Mouse (Mus musculus): ENCODE measurements around the gene Olfr993. TPM values are rescaled to one million over a fixed set of nuclear protein-coding genes. Genes with fewer than 3 reads are reported as not detected.

Olfr993 gene
- polyA plus RNA-seq (2017; shearing (Covaris generic)): not detected

GRCm38 (mm10) chr2:85414777-85415176, at the start of gene Olfr993:
Gene Olfr993 (minus strand): TSS chr2:85414877.
- ATAC-seq: no peak

- ATAC-seq: no peak
Measured at GRCm38 (mm10) chr2:85443539-85443938, 28.9 kb upstream of the Olfr993 start, which contains the start of gene Olfr995. Gene Olfr995 (minus strand): TSS chr2:85443639.

GRCm38 (mm10) chr2:85442546-85442945, 27.9 kb upstream of the Olfr993 start:
- ATAC-seq: no peak

DNA sequence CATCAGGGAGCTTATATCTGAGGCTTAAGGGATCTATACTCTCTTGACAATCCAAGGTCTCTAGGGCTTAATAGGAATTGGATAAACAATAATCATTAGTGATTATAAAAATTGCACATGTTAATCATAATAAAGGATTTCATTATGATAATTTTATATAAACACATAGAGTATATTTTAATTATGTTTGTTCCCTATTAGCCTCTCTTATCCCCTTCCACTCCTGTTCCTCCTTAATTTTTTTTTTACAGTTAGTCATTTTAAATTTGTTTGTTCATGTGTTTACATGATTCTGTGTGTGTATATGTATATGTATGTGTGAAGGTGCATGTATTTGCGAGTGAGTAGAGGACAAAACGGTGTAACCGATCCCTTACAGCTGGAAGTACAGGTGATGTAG, 21.7 kb upstream of the Olfr993 start, which contains the start of gene Olfr994:
Olfr994 (minus strand) TSS at position 101 of the 400 bp plus-strand sequence.
- no peak for ATAC-seq

DNA sequence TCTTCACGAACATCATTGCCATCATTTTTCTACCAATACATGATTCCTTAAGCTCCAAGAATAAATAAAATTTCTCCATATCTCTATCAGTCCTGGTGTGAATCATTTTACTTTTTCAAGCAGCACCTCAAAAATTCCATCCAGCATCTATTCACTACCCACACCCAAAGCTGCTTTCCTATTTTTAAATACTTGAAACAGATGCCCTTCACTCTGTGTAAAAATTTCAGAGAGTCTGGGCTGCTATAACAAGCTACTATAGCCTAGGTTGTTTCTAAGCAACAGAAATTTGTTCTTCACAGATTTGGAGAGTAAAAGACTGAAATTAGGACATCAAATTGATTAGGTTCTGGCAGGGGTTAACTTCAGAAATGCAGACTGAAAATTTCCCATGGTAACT, 11.2 kb upstream of the Olfr993 start:
- ATAC-seq: no peak

- no peak for ATAC-seq
Measured at GRCm38 (mm10) chr2:85409369-85409768, 5.3 kb downstream of the Olfr993 start, which contains the start of gene Olfr992. Gene Olfr992 (minus strand): TSS chr2:85409469.

Other genes starting within 250 kb of the Olfr993 start
- gene Lrrc55, start 217.7 kb downstream of the Olfr993 start, polyA plus RNA-seq (2017; shearing (Covaris generic)): not detected
- under 1 TPM in 1 of 2 experiments, not detected in 1; 0.52 TPM for gene Olfr987, start 75.6 kb downstream of the Olfr993 start, polyA plus RNA-seq (2017; shearing (Covaris generic))
- not detected for gene Olfr988, start 51.6 kb downstream of the Olfr993 start, polyA plus RNA-seq (2017; shearing (Covaris generic))
- gene Olfr992, start 5.4 kb downstream of the Olfr993 start, polyA plus RNA-seq (2017; shearing (Covaris generic)): not detected
- not detected for gene Olfr994, start 21.6 kb upstream of the Olfr993 start, polyA plus RNA-seq (2017; shearing (Covaris generic))
- not detected for gene Olfr995, start 28.8 kb upstream of the Olfr993 start, polyA plus RNA-seq (2017; shearing (Covaris generic))
- gene 4833423E24Rik, start 104.1 kb upstream of the Olfr993 start, polyA plus RNA-seq (2017; shearing (Covaris generic)): not detected
- gene Olfr996, start 164.3 kb upstream of the Olfr993 start, polyA plus RNA-seq (2017; shearing (Covaris generic)): not detected
- not detected for gene Olfr998, start 174.1 kb upstream of the Olfr993 start, polyA plus RNA-seq (2017; shearing (Covaris generic))
- not detected for gene Olfr1000, start 197.0 kb upstream of the Olfr993 start, polyA plus RNA-seq (2017; shearing (Covaris generic))
- gene Olfr1002, start 235.8 kb upstream of the Olfr993 start, polyA plus RNA-seq (2017; shearing (Covaris generic)): not detected
- not detected for gene Olfr154, start 249.6 kb upstream of the Olfr993 start, polyA plus RNA-seq (2017; shearing (Covaris generic))

Data from activated CD4-positive, CD25-positive, alpha-beta regulatory T cell, adult 4 months (primary cell).